Mouse (Mus musculus) embryonic facial prominence, embryonic 14.5 days (tissue): ENCODE data around the gene Golt1a. TPM values are rescaled to one million over a fixed set of nuclear protein-coding genes. Genes with fewer than 3 reads are reported as not detected.

Source experiments
- ATAC-seq: fragments of 200-750 bp; cut with Nextera tagmentation; 2 replicates; pipeline ENCODE4 v1.8.0; 2017; ENCODE audit warnings: low read depth, moderate number of reproducible peaks, moderate TSS enrichment
- DNase-seq: peaks from one replicate; pipeline ENCODE4 v3.0.0-alpha.2; 2015; ENCODE audit warnings: low spot score
- H3K27ac ChIP-seq: fragments of 300-500 bp; sonication (generic); replicated peaks from 2 replicates; pipeline ENCODE4 v1.5.1; 2014; ENCODE audit warnings: low read depth, mild to moderate bottlenecking, low read length, moderate library complexity
- H3K27me3 ChIP-seq: fragments of 300-500 bp; sonication (generic); replicated peaks from 2 replicates; pipeline ENCODE4 v1.6.1; 2014; ENCODE audit warnings: low read length; ENCODE audit not compliant: control insufficient read depth, insufficient read depth
- H3K36me3 ChIP-seq: fragments of 300-500 bp; sonication (generic); 2 replicates; pipeline ENCODE4 v1.6.1; 2014; ENCODE audit warnings: low read length, mixed read lengths; ENCODE audit not compliant: control insufficient read depth, insufficient read depth
- H3K4me1 ChIP-seq: fragments of 300-500 bp; sonication (generic); 2 replicates; pipeline ENCODE4 v1.6.1; 2014; ENCODE audit warnings: antibody characterized with exemption, low read length; ENCODE audit not compliant: control insufficient read depth, insufficient read depth
- H3K4me2 ChIP-seq: fragments of 300-500 bp; sonication (generic); 2 replicates; pipeline ENCODE4 v1.6.1; 2014; ENCODE audit warnings: low read depth, mild to moderate bottlenecking, low read length, moderate library complexity, mixed read lengths
- H3K4me3 ChIP-seq: fragments of 300-500 bp; sonication (generic); 2 replicates; pipeline ENCODE4 v1.5.1; 2014; ENCODE audit warnings: low read depth, mild to moderate bottlenecking, low read length
- H3K9ac ChIP-seq: fragments of 300-500 bp; sonication (generic); 2 replicates; pipeline ENCODE4 v1.6.1; 2014; ENCODE audit warnings: low read depth, mild to moderate bottlenecking, low read length, moderate library complexity, mixed read lengths
- H3K9me3 ChIP-seq: fragments of 300-500 bp; sonication (generic); 2 replicates; pipeline ENCODE4 v1.6.1; 2016; ENCODE audit warnings: low read length; ENCODE audit not compliant: control insufficient read depth
- WGBS: fragments of 180-500 bp; shearing (Covaris S2); extraction: QIAGEN DNeasy Blood & Tissue Kit; methylation state at CpG from one replicate; pipeline ENCODE4 v1.1.7; 2014; 5-methylcytosine and 5-hydroxymethylcytosine counted together
- polyA plus RNA-seq: library from polyadenylated mRNA; unstranded; fragments of >200 nt; fragmentation: Nextera tagmentation; extraction: Ambion mirVana; gene quantifications from 2 replicates; pipeline ENCODE4 v1.2.1, GENCODE M21; 2014

Gene Golt1a
- polyA plus RNA-seq, 1 experiment from 2014 or later = not detected

DNA sequence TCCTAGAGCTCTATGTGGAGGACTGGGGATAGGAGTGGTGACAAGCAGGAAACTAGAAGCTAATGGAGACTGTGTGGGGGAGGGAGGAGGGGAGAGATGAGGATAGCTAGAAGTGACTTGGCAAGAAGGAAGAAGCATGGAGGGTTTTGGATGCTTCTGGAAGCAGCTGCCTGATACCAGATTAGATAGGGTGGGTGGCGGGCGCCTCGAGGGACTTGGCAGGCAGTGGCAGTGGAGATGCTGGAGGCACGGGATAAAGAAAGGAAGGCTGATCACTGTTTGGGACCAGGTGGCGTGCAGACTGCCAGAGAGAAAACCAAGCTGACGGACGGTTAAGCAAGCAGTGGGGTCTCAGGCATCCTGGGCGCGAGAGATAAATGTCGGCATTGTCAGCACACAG, 2.3 kb downstream of the Golt1a start:
- no peak overlapping the region for H3K27ac ChIP-seq
- H3K4me2 ChIP-seq = no peak overlapping the region
- H3K4me3 ChIP-seq = no peak overlapping the region
- no peaks in the 10 kb centered on the region for H3K9me3 ChIP-seq
- no peak overlapping the region for H3K9ac ChIP-seq
- no peaks in the 10 kb centered on the region for H3K4me1 ChIP-seq
- 20% methylated on average over 10 of the region's 10 CpGs for WGBS
- no peak for DNase-seq
- no peaks in the 10 kb centered on the region for H3K36me3 ChIP-seq
- ATAC-seq = peak; percentile 11; the same call in 1 of the 2 replicates
- H3K27me3 ChIP-seq = no peaks in the 10 kb centered on the region

DNA sequence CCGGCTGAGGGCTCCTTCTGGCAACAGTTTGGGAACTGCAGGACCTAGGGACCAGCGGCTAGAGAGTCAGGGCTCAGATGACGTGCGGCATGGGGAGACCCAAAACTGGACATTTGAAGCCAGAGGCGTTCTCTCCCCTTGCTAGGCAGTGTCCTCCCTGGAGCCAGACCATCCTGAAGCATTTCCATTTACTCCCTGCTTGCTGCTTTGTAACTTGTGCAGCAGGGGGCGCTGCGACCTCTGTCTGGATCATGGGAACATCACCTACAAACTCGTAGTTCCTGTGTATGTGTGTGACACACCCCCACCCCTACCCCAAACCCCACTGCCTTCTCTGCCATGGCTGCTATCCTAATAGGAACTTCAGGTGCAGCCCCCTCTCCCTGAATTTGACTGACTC, 4.8 kb downstream of the Golt1a start:
- Histone ChIP-seq H3K9ac (no peak overlapping the region), H3K27ac (no peak overlapping the region), H3K9me3 (0 out of 2 replicates have a peak, but pooled peaks cover 4% of the 10 kb centered on the region), H3K4me2 (no peak overlapping the region), H3K36me3 (no peaks in the 10 kb centered on the region), H3K4me3 (no peak overlapping the region), H3K27me3 (no peaks in the 10 kb centered on the region), H3K4me1 (no peaks in the 10 kb centered on the region)
- DNase-seq = peak; percentile 51
- 24% methylated on average over 7 of the region's 8 CpGs for WGBS
- ATAC-seq = no peak

DNA sequence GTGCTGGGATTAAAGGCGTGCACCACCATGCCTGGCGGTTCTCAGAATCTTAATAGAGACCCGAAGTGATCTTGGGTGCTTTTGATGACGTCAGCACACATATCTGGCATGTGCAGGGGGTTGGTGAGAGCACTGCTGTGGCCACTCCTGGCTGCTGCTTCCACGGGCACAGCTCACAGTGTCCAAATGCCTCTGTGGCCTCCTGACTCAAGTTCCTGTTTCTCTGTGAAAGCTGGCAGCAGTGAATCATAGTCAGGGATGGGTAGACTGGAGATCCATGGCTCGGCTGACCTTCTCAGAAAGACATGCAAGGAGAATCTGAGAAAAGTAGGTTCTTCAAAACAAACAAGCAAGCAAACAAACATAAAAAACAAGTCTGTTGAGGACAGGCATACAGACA, 6.2 kb downstream of the Golt1a start:
- H3K9me3 ChIP-seq = 0 out of 2 replicates have a peak, but pooled peaks cover 4% of the 10 kb centered on the region
- no peaks in the 10 kb centered on the region for H3K27me3 ChIP-seq
- no peak for DNase-seq
- no peaks in the 10 kb centered on the region for H3K36me3 ChIP-seq
- no peak overlapping the region for H3K27ac ChIP-seq
- H3K4me3 ChIP-seq = no peak overlapping the region
- no peak for ATAC-seq
- no peak overlapping the region for H3K4me2 ChIP-seq
- no peak overlapping the region for H3K9ac ChIP-seq
- H3K4me1 ChIP-seq = no peaks in the 10 kb centered on the region
- WGBS = 83% methylated on average over 6 of the region's 6 CpGs

DNA sequence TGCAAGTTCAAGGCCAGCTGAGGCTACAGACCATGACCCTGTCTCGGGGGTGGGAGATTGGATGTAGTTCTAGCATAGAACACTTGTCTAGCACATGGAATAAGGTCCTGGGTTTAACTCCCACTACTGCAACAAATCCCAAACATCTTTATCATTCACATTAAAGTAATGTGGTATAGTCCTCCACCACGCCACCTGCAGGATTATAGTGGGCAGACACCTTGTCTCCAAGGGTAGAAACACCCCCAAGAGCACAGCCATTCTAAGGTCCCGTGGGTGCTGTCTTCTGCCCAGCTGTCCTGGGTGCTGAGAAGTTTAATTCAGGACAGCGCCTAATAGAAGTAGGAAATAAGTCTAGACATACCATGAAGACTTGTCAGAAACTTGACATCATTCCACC, 7.0 kb downstream of the Golt1a start:
- Histone ChIP-seq H3K36me3 (no peaks in the 10 kb centered on the region), H3K4me3 (no peak overlapping the region), H3K27ac (no peak overlapping the region), H3K4me1 (no peaks in the 10 kb centered on the region), H3K27me3 (no peaks in the 10 kb centered on the region), H3K9me3 (0 out of 2 replicates have a peak, but pooled peaks cover 4% of the 10 kb centered on the region), H3K9ac (no peak overlapping the region), H3K4me2 (no peak overlapping the region)
- DNase-seq (no peak), ATAC-seq (no peak)
- WGBS = 83% methylated on average over 4 of the region's 4 CpGs

DNA sequence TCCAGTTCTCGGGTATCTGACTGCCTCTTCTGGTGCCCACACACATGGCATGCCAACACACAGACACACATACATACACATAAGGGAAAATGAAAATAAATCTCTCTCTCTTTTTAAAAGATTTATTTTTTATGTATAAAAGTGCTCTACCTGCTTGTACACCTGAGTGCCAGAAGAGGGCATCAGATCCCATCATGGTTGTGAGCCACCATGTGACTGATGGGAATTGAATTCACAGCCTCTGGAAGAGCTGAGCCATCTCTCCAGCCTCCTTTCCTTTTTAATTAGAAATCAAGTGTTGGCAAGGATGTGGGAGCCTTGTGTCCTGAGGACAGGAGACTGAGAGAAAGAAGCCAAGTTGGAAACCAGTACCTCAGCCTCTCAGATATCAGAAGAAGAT, 7.5 kb downstream of the Golt1a start:
- H3K27ac ChIP-seq = no peak overlapping the region

DNA sequence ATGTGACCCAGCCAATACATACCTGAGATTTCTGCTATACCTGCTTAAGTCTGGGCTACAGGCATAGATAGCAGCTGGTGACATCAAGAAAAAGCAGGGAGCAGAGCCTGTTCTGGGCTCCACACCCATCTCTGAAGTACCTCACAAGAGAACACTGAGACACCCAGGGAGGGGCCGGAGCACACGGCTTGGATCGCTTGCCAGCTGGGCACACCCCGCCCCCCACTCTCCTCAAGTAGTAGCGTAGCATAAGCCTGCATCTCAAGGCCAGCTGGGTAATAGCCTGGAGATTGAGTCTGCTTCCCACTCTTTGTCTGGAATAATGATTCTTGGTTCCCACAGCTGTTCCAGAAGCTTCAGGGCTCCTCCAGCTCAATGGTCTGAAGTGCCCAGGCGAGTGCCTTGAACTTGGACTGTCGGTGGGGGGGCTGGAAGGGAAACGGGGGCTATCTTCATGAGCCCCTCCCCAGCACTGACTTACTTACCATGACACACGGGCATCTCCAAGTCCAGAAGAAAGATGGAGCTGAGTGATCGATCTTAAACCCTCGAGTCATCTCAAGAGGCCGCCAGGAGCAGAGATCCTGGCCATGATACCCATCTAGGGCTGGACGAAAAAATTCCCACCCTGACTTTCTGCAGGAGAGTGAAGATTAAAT, 11.8 kb downstream of the Golt1a start, which contains the start of gene Kiss1:
Gene Kiss1, plus strand, starts transcription at position 609 of the 659 bp plus-strand sequence.
- WGBS = 84% methylated on average over 13 of the region's 13 CpGs
- H3K36me3 ChIP-seq = no peaks in the 10 kb centered on the region
- H3K4me1 ChIP-seq = no peaks in the 10 kb centered on the region
- H3K27ac ChIP-seq = no peak within 1 kb of the TSS
- H3K9me3 ChIP-seq = 0 out of 2 replicates have a peak, but pooled peaks cover 4% of the 10 kb centered on the region
- 0 out of 2 replicates have a peak, but pooled peaks have one; percentile 18 for ATAC-seq
- no peak within 1 kb of the TSS for H3K4me3 ChIP-seq
- no peaks in the 10 kb centered on the region for H3K27me3 ChIP-seq
- H3K4me2 ChIP-seq = no peak within 1 kb of the TSS
- no peak for DNase-seq
- H3K9ac ChIP-seq = no peak within 1 kb of the TSS

More for the DNA sequence above, 7.5 kb downstream of the Golt1a start:
- Histone ChIP-seq H3K4me1 (no peaks in the 10 kb centered on the region), H3K9ac (no peak overlapping the region), H3K4me3 (no peak overlapping the region), H3K4me2 (no peak overlapping the region), H3K27me3 (no peaks in the 10 kb centered on the region), H3K36me3 (no peaks in the 10 kb centered on the region), H3K9me3 (0 out of 2 replicates have a peak, but pooled peaks cover 4% of the 10 kb centered on the region)
- ATAC-seq (no peak), DNase-seq (no peak)
- 71% methylated on average over 1 of the region's 1 CpGs for WGBS

DNA sequence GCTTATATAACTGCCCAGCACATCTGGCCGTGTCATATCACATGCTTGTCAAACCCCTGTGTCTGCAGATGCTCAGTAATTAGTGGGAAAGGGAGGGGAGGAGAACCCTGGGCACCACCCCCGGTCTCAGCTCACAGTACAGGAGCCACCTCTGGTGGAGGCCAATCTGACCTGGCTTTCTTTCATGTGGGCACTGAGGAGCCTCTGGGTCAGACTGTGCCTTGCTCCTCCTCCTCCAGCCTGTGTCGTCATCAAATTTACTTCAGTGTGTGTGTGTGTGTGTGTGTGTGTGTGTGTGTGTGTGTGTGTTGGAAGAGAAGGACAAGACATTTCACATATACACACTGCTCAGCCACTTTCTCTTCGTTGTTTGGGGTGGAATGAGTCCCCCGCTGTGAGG, 13.7 kb downstream of the Golt1a start:
- no peak overlapping the region for H3K9ac ChIP-seq
- ATAC-seq = peak; percentile 22; the same call in 1 of the 2 replicates

DNA sequence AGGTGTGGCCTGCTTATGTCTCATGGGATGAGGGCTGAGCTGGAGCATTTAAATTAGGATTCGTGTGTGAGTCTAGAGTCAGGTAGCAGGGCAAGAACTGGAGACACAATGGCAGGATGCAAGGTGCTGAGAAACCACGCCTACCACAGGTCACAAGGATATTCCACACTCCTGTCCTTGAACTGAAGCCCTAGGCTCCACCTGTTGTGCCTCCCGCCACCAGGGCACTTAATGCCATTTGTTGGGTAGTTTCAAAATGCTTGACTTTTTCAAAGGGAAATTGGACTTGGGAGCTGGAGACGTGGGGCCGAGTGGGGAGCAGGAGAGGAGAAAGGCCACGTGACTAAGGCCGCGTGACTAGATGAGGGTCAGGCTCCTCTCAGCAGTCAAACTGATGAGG, 16.4 kb downstream of the Golt1a start:
- Histone ChIP-seq H3K27ac (no peak overlapping the region), H3K4me3 (no peak overlapping the region), H3K4me1 (peaks cover 2% of the 10 kb centered on the region; the same call in 1 of the 2 replicates), H3K27me3 (peaks cover 28% of the 10 kb centered on the region), H3K4me2 (no peak overlapping the region), H3K9me3 (no peaks in the 10 kb centered on the region), H3K36me3 (no peaks in the 10 kb centered on the region), H3K9ac (no peak overlapping the region)
- ATAC-seq (no peak), DNase-seq (no peak)
- 81% methylated on average over 8 of the region's 8 CpGs for WGBS

More for the DNA sequence above, 13.7 kb downstream of the Golt1a start:
- Histone ChIP-seq H3K4me2 (no peak overlapping the region), H3K27ac (no peak overlapping the region), H3K4me3 (no peak overlapping the region), H3K36me3 (no peaks in the 10 kb centered on the region), H3K9me3 (no peaks in the 10 kb centered on the region), H3K4me1 (no peaks in the 10 kb centered on the region), H3K27me3 (peaks cover 4% of the 10 kb centered on the region)
- WGBS = 31% methylated on average over 5 of the region's 5 CpGs
- peak; percentile 42 for DNase-seq

DNA sequence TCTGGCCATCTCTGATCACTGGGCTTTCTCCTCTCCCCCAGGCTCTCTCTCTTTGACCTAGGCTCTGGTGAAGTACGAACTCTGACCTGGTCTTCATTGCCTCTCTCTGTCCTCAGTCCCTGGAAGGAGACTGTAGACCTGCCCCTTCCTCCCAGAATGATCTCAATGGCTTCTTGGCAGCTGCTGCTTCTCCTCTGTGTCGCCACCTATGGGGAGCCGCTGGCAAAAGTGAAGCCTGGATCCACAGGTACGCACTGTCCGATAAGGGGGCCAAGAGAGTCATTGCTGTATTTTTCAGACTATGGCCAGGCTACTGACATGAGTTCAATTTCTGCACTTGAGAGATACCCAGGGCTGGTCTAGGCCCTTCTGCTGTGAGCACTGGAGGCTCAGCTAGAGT, 17.5 kb downstream of the Golt1a start:
- Histone ChIP-seq H3K36me3 (no peaks in the 10 kb centered on the region), H3K4me2 (no peak overlapping the region), H3K4me3 (no peak overlapping the region), H3K4me1 (peaks cover 2% of the 10 kb centered on the region; the same call in 1 of the 2 replicates), H3K9me3 (no peaks in the 10 kb centered on the region), H3K27ac (no peak overlapping the region), H3K27me3 (peaks cover 31% of the 10 kb centered on the region), H3K9ac (no peak overlapping the region)
- ATAC-seq (no peak), DNase-seq (no peak)
- 47% methylated on average over 5 of the region's 5 CpGs for WGBS
